Mouse (Mus musculus) liver, embryonic 15.5 days (tissue): ENCODE data around the gene Fxyd3. TPM values are rescaled to one million over a fixed set of nuclear protein-coding genes. Genes with fewer than 3 reads are reported as not detected.

Experiments used
- ATAC-seq: fragments of 200-750 bp; cut with Nextera tagmentation; 2 replicates; pipeline ENCODE4 v1.8.0; 2017; ENCODE audit warnings: moderate number of reproducible peaks, mild to moderate bottlenecking, moderate library complexity; ENCODE audit not compliant: insufficient read depth
- H3K27ac ChIP-seq: fragments of 300-500 bp; sonication (generic); replicated peaks from 2 replicates; pipeline ENCODE4 v1.5.1; 2015; ENCODE audit warnings: mild to moderate bottlenecking, inconsistent platforms
- H3K27me3 ChIP-seq: fragments of 300-500 bp; sonication (generic); 2 replicates; pipeline ENCODE4 v1.6.1; 2015; ENCODE audit warnings: mild to moderate bottlenecking, inconsistent platforms
- H3K36me3 ChIP-seq: fragments of 300-500 bp; sonication (generic); replicated peaks from 2 replicates; pipeline ENCODE4 v1.6.1; 2015; ENCODE audit warnings: moderate library complexity, mild to moderate bottlenecking, inconsistent platforms
- H3K4me1 ChIP-seq: fragments of 300-500 bp; sonication (generic); replicated peaks from 2 replicates; pipeline ENCODE4 v1.6.1; 2015; ENCODE audit warnings: inconsistent platforms
- H3K4me2 ChIP-seq: fragments of 300-500 bp; sonication (generic); 2 replicates; pipeline ENCODE4 v1.6.1; 2015; ENCODE audit warnings: moderate library complexity, mild to moderate bottlenecking, inconsistent platforms
- H3K4me3 ChIP-seq: fragments of 300-500 bp; sonication (generic); replicated peaks from 2 replicates; pipeline ENCODE4 v1.5.1; 2015; ENCODE audit warnings: mild to moderate bottlenecking, inconsistent platforms
- H3K9ac ChIP-seq: fragments of 300-500 bp; sonication (generic); 2 replicates; pipeline ENCODE4 v1.6.1; 2015; ENCODE audit warnings: moderate library complexity, mild to moderate bottlenecking, inconsistent platforms
- H3K9me3 ChIP-seq: fragments of 300-500 bp; sonication (generic); replicated peaks from 2 replicates; pipeline ENCODE4 v1.6.1; 2016; ENCODE audit warnings: inconsistent platforms
- WGBS: fragments of 180-500 bp; shearing (Covaris S2); methylation state at CpG from one replicate; pipeline ENCODE4 v1.1.7; 2015; ENCODE audit warnings: mixed read lengths; ENCODE audit not compliant: insufficient replicate concordance; 5-methylcytosine and 5-hydroxymethylcytosine counted together
- polyA plus RNA-seq: library from polyadenylated mRNA; unstranded; fragments of >200 nt; fragmentation: Nextera tagmentation; extraction: Ambion mirVana; gene quantifications from 2 replicates; pipeline ENCODE4 v1.2.1, GENCODE M21; 2015

Gene Fxyd3
- polyA plus RNA-seq: 0.35 and 0.92 TPM in 2 replicates

- Histone ChIP-seq H3K9me3 (no peaks in the 10 kb centered on the region), H3K36me3 (no peaks in the 10 kb centered on the region), H3K4me2 (no peak within 1 kb of the TSS), H3K4me1 (no peaks in the 10 kb centered on the region), H3K4me3 (no peak within 1 kb of the TSS), H3K9ac (no peak within 1 kb of the TSS), H3K27ac (no peak within 1 kb of the TSS), H3K27me3 (no peaks in the 10 kb centered on the region)
- ATAC-seq: no peak
- 33% methylated on average over 5 of the region's 5 CpGs for WGBS
Observed at GRCm38 (mm10) chr7:31076492-31076891, at the start of gene Fxyd3. Gene Fxyd3 (minus strand): TSS chr7:31076704.

- Histone ChIP-seq H3K9me3 (no peaks in the 10 kb centered on the region), H3K4me1 (peaks cover 15% of the 10 kb centered on the region; the same call in 1 of the 2 replicates), H3K36me3 (peaks cover 5% of the 10 kb centered on the region), H3K27me3 (peaks cover 50% of the 10 kb centered on the region), H3K4me2 (no peak overlapping the region), H3K9ac (no peak overlapping the region), H3K27ac (no peak overlapping the region), H3K4me3 (no peak overlapping the region)
- ATAC-seq: no peak
- WGBS: 45% methylated on average over 13 of the region's 13 CpGs
Observed at GRCm38 (mm10) chr7:31125116-31125515, 48.6 kb upstream of the Fxyd3 start.

- Histone ChIP-seq H3K36me3 (no peaks in the 10 kb centered on the region), H3K27ac (no peak overlapping the region), H3K27me3 (peaks cover 50% of the 10 kb centered on the region), H3K9ac (no peak overlapping the region), H3K4me3 (no peak overlapping the region), H3K4me2 (no peak overlapping the region), H3K9me3 (no peaks in the 10 kb centered on the region), H3K4me1 (peaks cover 15% of the 10 kb centered on the region; the same call in 1 of the 2 replicates)
- ATAC-seq: no peak
- 57% methylated on average over 5 of the region's 5 CpGs for WGBS
Observed at GRCm38 (mm10) chr7:31124381-31124780, 47.9 kb upstream of the Fxyd3 start.

GRCm38 (mm10) chr7:31123697-31124096, 47.2 kb upstream of the Fxyd3 start:
- peaks cover 48% of the 10 kb centered on the region for H3K27me3 ChIP-seq
- H3K4me1 ChIP-seq: peaks cover 15% of the 10 kb centered on the region; the same call in 1 of the 2 replicates
- no peak overlapping the region for H3K4me2 ChIP-seq
- H3K36me3 ChIP-seq: no peaks in the 10 kb centered on the region
- no peak overlapping the region for H3K9ac ChIP-seq
- ATAC-seq: no peak
- no peak overlapping the region for H3K27ac ChIP-seq
- no peak overlapping the region for H3K4me3 ChIP-seq
- no peaks in the 10 kb centered on the region for H3K9me3 ChIP-seq
- 57% methylated on average over 3 of the region's 3 CpGs for WGBS

GRCm38 (mm10) chr7:31122641-31123631, 46.4 kb upstream of the Fxyd3 start:
- H3K36me3 ChIP-seq: no peaks in the 10 kb centered on the region
- H3K27me3 ChIP-seq: peaks cover 41% of the 10 kb centered on the region
- no peaks in the 10 kb centered on the region for H3K9me3 ChIP-seq
- no peak for ATAC-seq
- no peak overlapping the region for H3K4me2 ChIP-seq
- WGBS: 68% methylated on average over 16 of the region's 16 CpGs
- H3K4me3 ChIP-seq: no peak overlapping the region
- H3K4me1 ChIP-seq: peaks cover 15% of the 10 kb centered on the region; the same call in 1 of the 2 replicates
- no peak overlapping the region for H3K9ac ChIP-seq
- no peak overlapping the region for H3K27ac ChIP-seq

- H3K4me3 ChIP-seq: no peak overlapping the region
- H3K4me2 ChIP-seq: no peak overlapping the region
- peaks cover 21% of the 10 kb centered on the region for H3K4me1 ChIP-seq
- H3K27me3 ChIP-seq: peaks cover 7% of the 10 kb centered on the region
- ATAC-seq: no peak
- H3K27ac ChIP-seq: no peak overlapping the region
- no peaks in the 10 kb centered on the region for H3K36me3 ChIP-seq
- H3K9me3 ChIP-seq: no peaks in the 10 kb centered on the region
- H3K9ac ChIP-seq: no peak overlapping the region
- WGBS: 60% methylated on average over 5 of the region's 5 CpGs
Observed at GRCm38 (mm10) chr7:31119556-31119955, 43.1 kb upstream of the Fxyd3 start.

- no peak overlapping the region for H3K27ac ChIP-seq
- no peaks in the 10 kb centered on the region for H3K9me3 ChIP-seq
- H3K4me3 ChIP-seq: no peak overlapping the region
- H3K4me2 ChIP-seq: no peak overlapping the region
- 67% methylated on average over 7 of the region's 7 CpGs for WGBS
- H3K27me3 ChIP-seq: no peaks in the 10 kb centered on the region
- ATAC-seq: no peak
- H3K9ac ChIP-seq: no peak overlapping the region
- no peaks in the 10 kb centered on the region for H3K36me3 ChIP-seq
- peaks cover 21% of the 10 kb centered on the region for H3K4me1 ChIP-seq
Observed at GRCm38 (mm10) chr7:31118486-31118885, 42.0 kb upstream of the Fxyd3 start.

- 66% methylated on average over 11 of the region's 11 CpGs for WGBS
- peaks cover 21% of the 10 kb centered on the region for H3K4me1 ChIP-seq
- peak overlapping the region; percentile 13; the same call in 1 of the 2 replicates for H3K4me2 ChIP-seq
- H3K36me3 ChIP-seq: no peaks in the 10 kb centered on the region
- no peak overlapping the region for H3K4me3 ChIP-seq
- no peak overlapping the region for H3K9ac ChIP-seq
- H3K9me3 ChIP-seq: no peaks in the 10 kb centered on the region
- H3K27me3 ChIP-seq: no peaks in the 10 kb centered on the region
- ATAC-seq: no peak
- H3K27ac ChIP-seq: no peak overlapping the region
Observed at GRCm38 (mm10) chr7:31117465-31117864, 41.0 kb upstream of the Fxyd3 start.

- ATAC-seq: no peak
- Histone ChIP-seq H3K4me2 (no peak overlapping the region; the same call in 1 of the 2 replicates), H3K4me1 (peaks cover 26% of the 10 kb centered on the region), H3K9me3 (no peaks in the 10 kb centered on the region), H3K36me3 (no peaks in the 10 kb centered on the region), H3K27ac (0 out of 2 replicates have a peak overlapping the region, but pooled peaks have one; percentile 82), H3K27me3 (no peaks in the 10 kb centered on the region), H3K4me3 (no peak overlapping the region), H3K9ac (no peak overlapping the region)
- WGBS: 60% methylated on average over 16 of the region's 16 CpGs
Observed at GRCm38 (mm10) chr7:31116721-31117145, 40.2 kb upstream of the Fxyd3 start.

- Histone ChIP-seq H3K4me1 (peaks cover 36% of the 10 kb centered on the region), H3K4me2 (peak overlapping the region; percentile 43), H3K9ac (no peak overlapping the region), H3K27me3 (no peaks in the 10 kb centered on the region), H3K27ac (peak overlapping the region; percentile 82), H3K36me3 (no peaks in the 10 kb centered on the region), H3K4me3 (no peak overlapping the region), H3K9me3 (no peaks in the 10 kb centered on the region)
- ATAC-seq: peak; percentile 81
- 4% methylated on average over 17 of the region's 17 CpGs for WGBS
Observed at GRCm38 (mm10) chr7:31115587-31116043, 39.1 kb upstream of the Fxyd3 start.

GRCm38 (mm10) chr7:31115182-31115581, 38.7 kb upstream of the Fxyd3 start, which contains the start of gene Hpn:
Gene Hpn (minus strand): TSS chr7:31115290.
- 25% methylated on average over 15 of the region's 15 CpGs for WGBS
- H3K9ac ChIP-seq: 0 out of 2 replicates have a peak within 1 kb of the TSS, but pooled peaks have one; percentile 11
- peak within 1 kb of the TSS; percentile 47 for H3K4me3 ChIP-seq

More at GRCm38 (mm10) chr7:31115182-31115581, 38.7 kb upstream of the Fxyd3 start, which contains the start of gene Hpn:
- H3K36me3 ChIP-seq: no peaks in the 10 kb centered on the region
- peak within 1 kb of the TSS; percentile 82 for H3K27ac ChIP-seq
- peak; percentile 79 for ATAC-seq
- no peaks in the 10 kb centered on the region for H3K9me3 ChIP-seq
- no peaks in the 10 kb centered on the region for H3K27me3 ChIP-seq
- H3K4me1 ChIP-seq: peaks cover 37% of the 10 kb centered on the region
- H3K4me2 ChIP-seq: peak within 1 kb of the TSS; percentile 43
